Mouse (Mus musculus) heart, postnatal 10 days (tissue): ENCODE measurements around the gene Tubb2a. TPM values are rescaled to one million over a fixed set of nuclear protein-coding genes. Genes with fewer than 3 reads are reported as not detected.
"Not testable (repeated sequence)": the region's sequence is repeated elsewhere in the genome, so short reads cannot be mapped to it uniquely, and the experiment has no call there.

Experiments used
- DNase-seq, 2 experiments: peaks; one replicate each; pipeline ENCODE4 v3.0.0; 2021
- intact Hi-C: fragments of 180-260 bp; cut with DNase I; formaldehyde crosslinking; loops from one replicate; pipeline ENCODE4 v1.15.1; 2025
- total RNA-seq, 2 experiments: library from RNA; stranded (reverse); gene quantifications; 2 replicates each; pipeline ENCODE4 v1.2.3; 2021

Tubb2a gene
- total RNA-seq, 2 experiments from 2014 or later: 114 to 117 TPM

DNA sequence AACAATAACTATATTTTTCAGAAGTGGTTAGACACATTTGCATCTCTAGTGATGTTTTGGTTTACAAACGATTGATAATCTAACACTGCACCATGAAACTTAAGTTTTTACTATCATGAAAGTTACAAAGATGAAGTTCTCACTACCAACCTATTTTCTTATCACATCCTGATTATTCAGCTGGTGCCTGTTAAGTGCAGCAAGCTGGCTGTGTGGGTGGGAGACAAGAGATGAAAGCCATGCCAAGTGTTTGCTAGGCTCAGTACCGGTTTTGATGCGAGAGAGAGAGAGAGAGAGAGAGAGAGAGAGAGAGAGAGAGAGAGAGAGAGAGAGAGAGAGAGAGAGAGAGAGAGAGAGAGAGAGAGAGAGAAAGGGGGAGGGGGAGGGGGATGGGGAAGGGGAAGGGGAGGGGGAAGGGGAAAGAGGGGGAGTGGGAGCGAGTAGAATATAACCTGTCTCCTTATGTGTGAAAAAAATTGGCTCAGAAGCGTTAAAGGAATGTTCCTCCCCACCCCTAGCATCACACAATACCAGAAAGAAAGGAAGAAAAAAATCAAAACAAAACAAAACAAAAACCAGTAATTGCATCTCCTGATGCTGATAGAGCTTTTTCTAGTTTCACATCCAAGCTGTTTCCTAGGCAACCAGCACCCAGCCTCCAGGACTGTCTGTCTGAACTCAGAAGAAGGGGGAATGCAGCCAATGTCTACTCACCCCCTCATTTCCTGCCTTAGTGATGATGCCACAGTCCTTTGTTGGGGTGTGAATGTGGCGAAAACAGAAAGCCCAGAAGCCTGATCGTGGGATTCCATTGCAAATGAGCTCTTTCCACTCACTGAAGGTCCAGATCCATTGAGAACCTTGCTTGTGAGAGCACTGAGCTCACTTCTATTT lies 18.0 kb upstream of the Tubb2a start:
- intact Hi-C loops: loop anchor here (2.0 kb wide), 1 partner anchor 15 kb away; no protein-coding TSS in a partner anchor
- peak; percentile 56 to 66 for DNase-seq

DNA sequence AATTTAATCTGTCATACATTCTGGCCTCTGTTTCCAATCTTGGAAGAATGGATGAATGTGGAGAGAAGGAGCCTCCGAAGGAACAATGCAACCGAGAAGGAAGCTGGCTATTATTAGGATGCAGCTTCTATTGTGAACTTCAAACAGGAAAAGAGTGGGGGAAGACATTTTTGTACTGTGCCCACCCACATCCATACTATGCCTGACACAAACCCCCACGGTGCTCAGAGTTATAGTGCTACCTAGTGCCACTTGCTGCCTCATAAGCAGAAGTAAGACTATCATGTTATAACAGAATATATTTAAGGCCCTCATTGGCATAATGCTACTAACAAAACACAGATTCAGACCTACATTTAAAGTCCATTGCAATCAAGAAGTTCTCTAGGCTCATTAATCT lies 11.6 kb upstream of the Tubb2a start:
- intact Hi-C loops: no loop called here
- no peak for DNase-seq

DNA sequence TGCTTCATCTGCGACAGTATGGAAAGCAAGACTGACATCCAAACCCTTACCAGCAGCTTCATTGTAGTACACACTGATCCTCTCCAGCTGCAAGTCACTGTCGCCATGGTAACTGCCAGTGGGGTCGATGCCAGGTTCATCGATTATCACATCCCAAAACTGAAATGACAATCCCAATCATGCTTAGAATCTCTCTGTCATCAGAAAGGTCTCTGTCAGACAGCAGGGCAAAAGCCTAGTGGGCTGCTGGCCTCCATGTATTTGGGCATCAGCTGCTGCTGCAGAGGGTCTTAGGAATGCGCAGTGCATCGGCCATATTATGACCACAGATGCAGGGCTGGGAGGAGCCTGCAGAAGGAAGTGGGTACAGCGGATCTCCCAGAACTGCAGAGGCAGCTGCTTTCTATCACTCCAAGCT lies 11.1 kb upstream of the Tubb2a start:
- intact Hi-C loops: no loop called here
- DNase-seq: no peak

DNA sequence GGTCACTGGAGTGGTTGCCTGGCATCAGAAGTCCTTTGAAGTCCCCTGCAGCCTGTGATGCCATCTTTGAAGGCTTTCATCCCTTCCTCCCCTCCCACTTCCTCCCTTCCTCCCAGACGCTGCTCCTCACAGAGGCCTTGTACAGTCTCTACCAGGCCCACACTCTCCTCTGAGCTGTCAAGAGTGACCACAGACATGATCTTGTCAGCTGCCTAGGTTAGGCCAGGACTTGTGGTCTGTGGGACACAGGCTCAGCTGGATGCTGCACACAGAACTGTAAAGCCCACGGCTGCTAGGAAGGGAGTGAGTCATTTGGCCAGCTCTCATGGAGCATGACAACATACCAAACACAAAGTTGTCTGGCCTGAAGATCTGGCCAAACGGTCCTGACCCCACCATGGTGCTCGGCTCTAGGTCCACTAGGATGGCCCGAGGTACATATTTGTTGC lies 10.4 kb upstream of the Tubb2a start:
- intact Hi-C loops, DNase-seq: not testable (repeated sequence)

DNA sequence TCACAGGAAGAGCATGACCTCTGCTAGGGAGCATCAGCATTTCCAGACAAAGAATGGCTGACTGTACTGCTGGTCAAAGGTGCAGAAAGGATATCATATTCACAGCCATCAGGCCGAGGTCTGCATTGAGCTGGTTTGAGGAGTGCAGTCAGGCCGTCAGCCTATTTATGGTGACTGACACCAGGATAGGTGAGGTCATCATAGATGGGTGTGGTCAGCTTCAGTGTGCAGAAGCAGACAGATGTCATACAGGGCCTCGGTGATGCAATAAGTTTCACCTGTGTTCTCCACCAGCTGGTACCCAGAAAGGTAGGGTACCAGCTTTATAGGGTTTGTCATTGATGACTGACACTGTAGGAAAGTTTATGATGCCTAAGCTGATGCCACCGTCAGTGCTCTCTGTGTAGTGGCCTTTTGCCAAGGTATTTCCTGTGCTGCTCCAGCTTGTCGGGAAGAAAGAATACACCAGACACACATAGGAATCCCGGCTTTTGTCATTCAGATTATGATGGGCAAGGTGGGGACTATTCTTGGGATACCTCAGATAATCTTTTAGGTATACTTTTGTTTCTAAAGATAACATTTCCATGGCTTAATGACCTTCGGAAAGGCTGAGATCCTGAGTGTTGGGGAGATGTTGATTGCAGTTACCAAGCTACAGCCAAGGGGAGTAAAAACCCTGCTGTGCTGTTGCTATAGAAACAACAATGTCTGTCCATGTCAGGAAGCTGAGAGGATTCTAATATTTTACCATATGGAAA lies 9.4 kb upstream of the Tubb2a start:
- no peak for DNase-seq
- intact Hi-C loops: no loop called here

DNA sequence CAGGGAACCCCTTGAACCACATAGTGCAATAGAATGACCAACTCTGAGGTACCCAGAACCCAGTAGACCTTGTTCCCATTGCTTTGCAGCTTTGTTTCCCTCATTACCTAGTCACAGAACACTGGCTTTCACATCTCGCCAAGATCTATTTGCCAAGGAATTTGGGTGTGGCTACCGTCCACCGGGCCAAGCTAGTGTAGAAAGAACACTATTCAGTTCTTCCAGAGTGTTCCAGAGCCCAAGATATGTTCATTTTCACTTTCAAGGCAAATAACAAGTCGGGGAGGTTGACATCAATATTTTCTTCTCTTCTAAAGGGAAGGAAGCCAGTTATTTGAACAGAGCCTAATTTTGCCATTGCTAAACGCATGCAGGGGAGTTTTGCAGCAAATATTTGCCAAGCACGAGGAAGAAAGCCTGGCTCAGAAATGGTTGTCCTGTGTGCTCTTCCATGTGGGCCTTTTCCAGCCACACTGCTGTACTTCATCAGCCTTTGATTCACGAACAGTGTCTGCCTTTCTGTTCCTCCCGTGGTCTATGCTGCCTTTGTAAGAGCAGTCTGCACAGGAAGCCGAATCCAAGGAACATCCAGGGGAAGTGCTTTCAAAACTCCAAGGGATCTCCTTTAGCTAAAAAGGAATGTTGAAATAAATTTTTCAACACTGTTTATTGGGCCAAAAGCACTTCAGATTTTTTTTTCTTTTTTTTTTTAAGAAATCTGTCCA lies 6.4 kb upstream of the Tubb2a start:
- peak; percentile 60 to 68 for DNase-seq
- intact Hi-C loops: no loop called here

DNA sequence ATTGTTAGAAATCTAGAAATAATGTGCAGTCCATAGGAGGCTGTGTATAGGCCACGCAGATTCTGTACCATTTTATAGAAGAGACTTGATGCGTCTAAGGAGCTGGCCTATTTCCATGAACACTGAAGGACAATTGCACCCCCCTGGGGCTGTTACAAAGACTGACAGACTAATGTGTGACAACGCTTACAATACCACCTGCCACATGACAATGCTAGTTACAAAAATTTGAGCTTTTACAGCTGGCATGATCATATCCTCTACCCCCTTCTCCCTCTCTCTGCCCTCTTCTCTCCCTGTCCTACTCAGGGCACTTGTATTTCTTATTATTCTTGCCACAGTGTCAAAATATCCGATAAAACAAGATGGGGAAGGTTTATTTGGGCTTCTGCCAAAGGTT lies 4.1 kb upstream of the Tubb2a start:
- intact Hi-C loops: loop anchor here (2.0 kb wide), 1 partner anchor 15 kb away; no protein-coding TSS in a partner anchor

DNA sequence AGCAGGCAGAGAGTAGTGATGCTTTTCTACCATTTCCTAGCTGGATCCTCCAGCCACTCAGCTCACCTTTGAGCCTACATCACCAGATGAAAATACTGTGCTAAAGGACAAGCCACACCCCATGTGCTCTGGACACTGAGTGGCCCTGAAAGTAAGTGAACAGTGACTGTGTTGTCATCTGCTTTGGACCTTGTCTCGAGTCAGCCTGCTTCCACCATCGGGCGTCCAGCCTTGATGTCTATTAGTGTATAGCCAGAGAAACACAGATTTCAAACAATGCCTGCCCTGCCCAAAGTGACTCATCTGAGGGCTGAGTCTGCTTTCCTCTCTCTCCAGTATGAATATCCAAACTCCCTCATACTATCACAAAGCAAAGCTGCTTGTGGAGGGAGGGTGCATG lies 2.0 kb upstream of the Tubb2a start:
- intact Hi-C loops: loop anchor here (2.0 kb wide), 2 partner anchors 17 to 51 kb away; partner anchors contain the start of gene Tubb2b
- DNase-seq: no peak

More for the DNA sequence above, 4.1 kb upstream of the Tubb2a start:
- DNase-seq: no peak

DNA sequence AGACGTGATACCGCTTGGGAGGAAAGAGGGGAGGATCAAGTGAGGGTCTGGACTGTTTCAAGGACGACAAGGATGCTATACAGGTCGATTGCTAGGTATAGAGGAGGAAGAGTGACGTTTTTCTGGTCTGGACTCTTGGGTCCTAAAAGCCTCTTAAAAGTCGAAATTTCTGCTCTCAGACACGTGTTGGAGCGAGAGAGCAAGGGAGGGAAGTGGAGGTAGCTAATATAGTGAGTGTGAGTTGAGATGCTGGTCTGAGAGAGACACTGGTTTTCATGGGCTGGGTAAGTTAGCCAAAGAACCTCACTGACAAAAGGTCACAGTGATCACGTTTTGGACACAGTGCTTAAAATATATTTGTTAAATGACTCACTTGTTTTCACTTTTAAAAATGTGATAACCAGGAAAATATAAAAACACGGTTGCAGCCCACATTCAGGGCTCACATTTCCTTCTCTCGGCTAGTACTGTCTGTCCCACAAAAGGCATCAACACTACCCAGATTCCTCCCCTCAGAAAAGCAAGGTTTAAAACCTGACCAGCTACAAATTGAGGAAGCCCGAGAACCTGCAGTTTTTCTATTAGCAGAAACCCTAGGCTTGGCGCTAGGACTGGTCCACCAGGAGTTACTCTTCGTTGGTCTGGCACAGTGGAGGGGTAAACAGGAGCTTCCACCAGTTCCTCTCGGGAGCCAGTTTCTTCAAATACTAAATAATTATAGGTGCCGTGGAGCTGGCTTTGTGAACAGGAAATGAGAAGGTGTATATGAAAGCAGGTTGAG lies 883 bp upstream of the Tubb2a start:
- DNase-seq: no peak
- intact Hi-C loops: loop anchor here (1.0 to 2.0 kb wide), 2 partner anchors 52 to 77 kb away; partner anchors contain the start of gene Tubb2b

DNA sequence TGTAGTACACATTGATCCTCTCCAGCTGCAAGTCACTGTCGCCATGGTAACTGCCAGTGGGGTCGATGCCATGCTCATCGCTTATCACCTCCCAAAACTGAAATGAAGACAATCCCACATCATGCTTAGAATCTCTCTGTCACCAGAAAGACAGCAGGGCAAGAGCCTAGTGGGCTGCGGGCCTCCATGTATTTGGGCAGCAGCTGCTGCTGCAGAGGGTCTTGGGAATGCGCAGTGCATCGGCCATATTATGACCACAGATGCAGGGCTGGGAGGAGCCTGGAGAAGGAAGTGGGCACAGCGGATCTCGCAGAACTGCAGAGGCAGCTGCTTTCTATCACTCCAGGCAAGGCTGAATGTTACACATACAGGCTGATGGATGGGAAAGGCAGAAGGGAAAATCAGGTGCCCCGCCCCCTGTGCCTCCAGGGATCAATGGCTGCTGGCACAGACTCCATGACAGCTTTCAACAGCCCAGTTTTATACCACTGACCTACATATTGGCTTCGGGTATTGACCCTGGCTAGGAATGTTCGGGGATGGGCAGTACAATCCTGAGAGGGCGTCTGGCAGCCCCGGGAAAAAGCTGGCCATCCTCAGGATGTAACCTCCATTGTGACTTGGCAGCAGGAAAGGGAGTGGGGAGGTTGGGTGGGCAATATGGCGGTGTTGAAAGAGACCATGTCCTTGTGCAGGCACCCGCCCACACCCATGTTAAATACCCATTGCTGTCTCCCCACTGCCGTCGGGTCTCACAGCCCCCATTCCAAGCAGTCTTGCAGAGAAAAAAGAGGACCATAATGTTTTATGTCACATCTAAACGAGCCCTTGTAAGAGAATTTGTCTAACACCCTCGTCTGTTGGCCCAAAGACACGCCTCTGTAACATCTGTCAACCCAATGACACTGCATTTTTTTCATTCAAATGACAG lies 981 bp downstream of the Tubb2a start:
- DNase-seq: peak; percentile 45 to 54
- intact Hi-C loops: no loop called here

DNA sequence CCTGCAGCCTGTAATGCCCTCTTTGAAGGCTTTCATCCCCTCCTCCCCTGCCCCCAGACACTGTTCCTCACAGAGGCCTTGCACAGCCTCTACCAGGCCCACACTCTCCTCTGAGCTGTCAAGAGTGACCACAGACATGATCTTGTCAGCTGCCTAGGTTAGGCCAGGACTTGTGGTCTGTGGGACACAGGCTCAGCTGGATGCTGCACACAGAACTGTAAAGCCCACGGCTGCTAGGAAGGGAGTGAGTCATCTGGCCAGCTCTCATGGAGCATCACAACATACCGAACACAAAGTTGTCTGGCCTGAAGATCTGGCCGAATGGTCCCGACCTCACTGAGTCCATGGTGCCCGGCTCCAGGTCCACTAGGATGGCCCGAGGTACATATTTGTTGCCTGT lies 1.9 kb downstream of the Tubb2a start:
- intact Hi-C loops, DNase-seq: not testable (repeated sequence)

DNA sequence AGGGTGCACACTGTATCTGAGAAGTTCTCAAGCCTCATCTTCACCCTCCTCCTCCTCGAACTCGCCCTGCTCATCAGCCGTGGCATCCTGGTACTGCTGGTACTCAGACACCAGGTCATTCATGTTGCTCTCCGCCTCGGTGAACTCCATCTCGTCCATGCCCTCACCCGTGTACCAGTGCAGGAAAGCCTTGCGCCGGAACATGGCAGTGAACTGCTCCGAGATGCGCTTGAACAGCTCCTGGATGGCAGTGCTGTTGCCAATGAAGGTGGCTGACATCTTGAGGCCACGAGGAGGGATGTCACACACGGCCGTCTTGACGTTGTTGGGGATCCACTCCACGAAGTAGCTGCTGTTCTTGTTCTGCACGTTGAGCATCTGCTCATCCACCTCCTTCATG lies 3.4 kb downstream of the Tubb2a start:
- DNase-seq, intact Hi-C loops: not testable (repeated sequence)

DNA sequence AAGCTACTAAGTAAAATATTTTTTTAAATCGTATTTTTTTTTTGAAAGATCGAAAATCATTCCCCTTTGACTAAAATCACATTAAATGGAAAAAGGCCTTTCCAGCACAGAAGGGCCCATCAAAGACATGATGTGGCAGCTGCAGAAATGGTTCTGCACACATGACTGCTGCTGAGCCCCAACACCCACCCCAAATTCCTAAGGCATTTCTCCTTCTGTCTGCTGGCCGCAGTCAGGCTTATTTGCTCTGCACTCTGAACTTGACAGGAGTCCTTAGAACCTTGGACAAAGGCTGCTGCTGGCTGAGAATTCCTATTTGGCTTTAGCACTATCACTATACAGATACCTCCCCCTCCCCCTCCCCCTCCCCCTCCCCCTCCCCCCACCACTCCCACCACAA lies 5.0 kb downstream of the Tubb2a start:
- no peak for DNase-seq
- intact Hi-C loops: no loop called here

DNA sequence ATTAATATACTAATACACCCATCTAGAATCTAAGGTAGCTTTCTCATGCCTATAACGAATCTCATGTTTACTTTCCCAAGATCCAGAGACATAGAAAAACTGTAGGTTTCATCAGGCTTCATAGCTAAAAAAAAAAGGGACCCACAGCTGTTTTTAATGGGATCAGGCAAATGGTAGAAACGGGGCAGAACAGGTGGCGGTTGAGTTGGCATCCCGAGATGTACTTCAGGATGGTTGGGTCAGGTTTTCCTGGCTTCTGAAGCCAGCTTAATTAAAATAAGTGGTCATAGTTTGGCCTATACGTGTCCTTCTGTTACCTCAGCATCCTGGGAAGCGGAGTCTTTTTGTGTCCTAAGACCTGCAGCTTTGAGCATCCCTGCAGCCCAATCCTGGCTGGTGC lies 6.0 kb downstream of the Tubb2a start:
- no peak for DNase-seq
- intact Hi-C loops: no loop called here

DNA sequence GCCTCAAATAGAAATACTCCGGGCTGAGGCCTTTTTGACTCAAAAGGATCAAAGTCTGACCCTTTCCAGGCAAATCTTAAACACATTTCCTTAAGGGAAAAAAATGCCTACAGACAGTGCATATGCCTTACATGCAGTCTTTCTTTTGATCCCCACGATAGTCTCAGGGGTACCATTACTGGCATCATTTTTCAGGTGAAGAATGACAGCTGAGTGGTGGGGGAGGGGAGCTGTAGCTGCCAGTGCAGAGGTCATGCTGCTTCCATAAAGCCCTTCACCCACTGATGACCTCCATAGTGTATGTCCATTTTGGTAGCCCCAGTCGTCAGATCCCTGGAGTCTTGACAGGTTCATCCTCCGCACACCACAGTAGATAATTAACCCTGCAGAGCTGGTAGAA lies 7.5 kb downstream of the Tubb2a start:
- no peak for DNase-seq
- intact Hi-C loops: no loop called here

DNA sequence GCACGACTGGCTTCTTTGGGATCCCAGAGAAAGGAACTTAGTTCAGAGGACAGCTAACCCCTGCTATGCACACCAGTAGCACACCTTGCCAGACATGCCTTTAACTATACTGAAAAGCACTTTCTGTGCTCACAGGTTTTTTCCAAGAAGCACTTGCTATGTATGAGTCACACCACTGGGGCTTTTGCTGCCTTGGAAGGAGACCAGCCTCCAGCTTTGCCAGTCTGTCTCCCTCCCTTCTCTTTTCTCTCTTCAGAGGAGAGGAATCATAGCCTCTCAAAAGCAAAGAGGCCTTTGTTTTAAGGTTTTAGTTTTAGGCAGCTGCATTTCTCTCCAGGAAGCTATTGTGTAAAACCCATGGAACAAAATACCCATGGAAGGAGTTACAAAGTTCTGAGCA lies 11.5 kb downstream of the Tubb2a start:
- peak; percentile 30 to 37 for DNase-seq
- intact Hi-C loops: no loop called here

DNA sequence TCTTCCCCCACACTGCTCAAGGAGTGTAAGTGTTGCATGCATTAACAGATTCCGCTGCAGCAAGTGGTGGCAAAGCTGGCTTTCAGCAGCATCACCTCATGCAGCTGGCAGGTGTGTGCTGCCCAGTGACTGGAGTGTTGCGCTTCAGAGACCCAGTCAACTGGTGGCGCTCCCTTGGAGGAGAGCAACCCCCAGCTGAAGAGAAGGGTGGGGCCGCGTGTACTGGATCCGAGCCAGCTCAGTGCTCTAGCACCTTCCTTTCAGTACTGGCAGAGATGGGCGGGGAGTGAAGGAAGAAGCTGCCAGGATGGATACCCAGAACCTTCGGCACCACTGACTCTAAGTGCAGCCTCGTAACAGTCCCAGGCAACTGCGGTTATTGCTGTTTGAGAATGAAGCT lies 15.3 kb downstream of the Tubb2a start:
- DNase-seq: no peak
- intact Hi-C loops: no loop called here

DNA sequence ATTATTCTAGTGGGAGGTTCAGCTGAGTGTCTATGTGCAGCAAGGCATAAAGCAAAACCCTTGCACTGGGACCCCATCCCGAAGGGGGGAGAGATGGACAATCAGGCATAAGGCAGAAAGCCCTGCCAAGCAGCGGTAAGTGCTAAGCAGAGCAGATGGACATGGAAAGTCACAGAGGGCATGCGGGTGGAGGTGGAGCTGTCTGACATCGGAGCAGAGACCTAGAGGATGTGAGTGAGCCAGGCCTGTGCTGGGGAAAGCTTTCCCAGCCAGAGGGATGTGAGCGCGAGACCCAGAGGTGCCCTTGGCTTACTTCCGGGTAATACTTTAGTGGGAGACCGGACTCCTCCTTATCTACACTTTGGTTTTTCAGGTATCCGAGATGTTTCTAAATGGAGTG lies 17.7 kb downstream of the Tubb2a start:
- peak; percentile 31 to 37 for DNase-seq
- intact Hi-C loops: no loop called here

DNA sequence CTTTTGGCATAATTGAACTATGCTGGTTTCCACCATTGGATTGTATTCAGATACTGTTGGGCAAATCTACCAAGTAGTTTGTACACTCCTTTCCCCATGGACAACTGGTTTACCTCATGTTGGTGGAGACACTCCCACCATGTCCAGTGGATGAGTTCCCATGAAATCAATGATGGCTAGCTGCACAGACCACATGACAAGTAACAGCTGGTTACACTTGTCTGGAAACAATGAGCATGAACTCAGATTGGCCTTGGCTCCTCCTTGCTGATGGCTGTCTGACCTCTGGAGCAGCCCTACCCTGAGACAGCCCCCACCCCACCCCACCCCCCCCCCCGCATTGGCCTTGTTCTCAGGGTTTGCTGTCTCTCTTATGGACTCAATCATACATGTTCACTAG lies 20.6 kb downstream of the Tubb2a start:
- DNase-seq: peak; percentile 21 to 22
- intact Hi-C loops: no loop called here
